Mouse (Mus musculus) intestine, embryonic 15.5 days (tissue): Measurements from ENCODE around the gene Crybb1. TPM values are rescaled to one million over a fixed set of nuclear protein-coding genes. Genes with fewer than 3 reads are reported as not detected.
A peak's percentile ranks its signal among the peaks of the same experiment; 100 is the strongest.

ENCODE experiments used
- ATAC-seq: fragments of 200-750 bp; cut with Nextera tagmentation; 2 replicates; pipeline ENCODE4 v1.8.0; 2017; ENCODE audit warnings: moderate TSS enrichment, moderate library complexity
- H3K27ac ChIP-seq: fragments of 300-500 bp; sonication (generic); 2 replicates; pipeline ENCODE4 v1.5.1; 2015; ENCODE audit warnings: mild to moderate bottlenecking, inconsistent platforms
- H3K27me3 ChIP-seq: fragments of 300-500 bp; sonication (generic); replicated peaks from 2 replicates; pipeline ENCODE4 v1.6.1; 2015; ENCODE audit warnings: inconsistent platforms
- H3K36me3 ChIP-seq: fragments of 300-500 bp; sonication (generic); 2 replicates; pipeline ENCODE4 v1.6.1; 2015; ENCODE audit warnings: inconsistent platforms
- H3K4me1 ChIP-seq: fragments of 300-500 bp; sonication (generic); replicated peaks from 2 replicates; pipeline ENCODE4 v1.6.1; 2015; ENCODE audit warnings: inconsistent platforms
- H3K4me2 ChIP-seq: fragments of 300-500 bp; sonication (generic); replicated peaks from 2 replicates; pipeline ENCODE4 v1.6.1; 2015; ENCODE audit warnings: mild to moderate bottlenecking, inconsistent platforms
- H3K4me3 ChIP-seq: fragments of 300-500 bp; sonication (generic); replicated peaks from 2 replicates; pipeline ENCODE4 v1.5.1; 2015; ENCODE audit warnings: inconsistent platforms
- H3K9ac ChIP-seq: fragments of 300-500 bp; sonication (generic); 2 replicates; pipeline ENCODE4 v1.6.1; 2015; ENCODE audit warnings: inconsistent platforms
- H3K9me3 ChIP-seq: fragments of 300-500 bp; sonication (generic); 2 replicates; pipeline ENCODE4 v1.6.1; 2016; ENCODE audit warnings: inconsistent platforms
- WGBS: fragments of 180-500 bp; shearing (Covaris S2); methylation state at CpG from one replicate; pipeline ENCODE4 v1.1.7; 2015; 5-methylcytosine and 5-hydroxymethylcytosine counted together
- polyA plus RNA-seq: library from polyadenylated mRNA; unstranded; fragments of >200 nt; fragmentation: Nextera tagmentation; extraction: Ambion mirVana; gene quantifications from 2 replicates; pipeline ENCODE4 v1.2.1, GENCODE M21; 2015

Crybb1 gene
- polyA plus RNA-seq, 1 experiment from 2014 or later: 1.9 TPM

DNA sequence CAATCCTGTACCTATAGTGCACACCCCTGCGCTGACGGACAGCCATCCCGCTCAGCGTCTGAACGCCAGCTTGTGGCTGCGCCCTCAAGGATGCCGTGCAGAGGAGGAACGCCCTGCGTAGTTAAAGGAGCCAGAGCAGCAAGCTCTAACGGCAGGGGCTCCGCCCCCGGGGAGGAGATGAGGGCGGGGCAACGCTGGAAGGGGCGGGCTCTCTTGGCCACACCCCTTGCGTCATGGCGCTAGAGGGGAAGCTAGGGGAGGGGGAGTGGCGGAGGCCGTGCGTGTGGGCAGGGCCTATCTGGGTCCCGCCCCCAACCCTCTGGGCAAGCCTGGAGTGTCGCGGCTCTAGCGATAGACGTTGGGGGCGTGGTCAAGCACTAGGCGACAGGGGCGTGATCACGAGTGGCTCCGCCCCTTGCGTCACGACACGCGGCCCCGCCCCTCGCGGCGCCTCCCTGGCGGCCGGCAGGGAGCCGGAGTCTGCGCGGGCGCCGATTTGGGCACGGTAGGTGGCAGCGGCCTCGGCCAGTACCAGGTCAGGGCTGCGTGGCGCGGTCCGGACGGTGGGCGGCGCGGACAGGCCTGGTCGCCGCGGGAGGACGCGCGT, 20.8 kb downstream of the Crybb1 start, which contains the start of gene Tpst2:
Gene Tpst2, plus strand, starts transcription at position 425 of the 607 bp plus-strand sequence.
- Histone ChIP-seq H3K27me3 (0 out of 2 replicates have a peak, but pooled peaks cover 2% of the 10 kb centered on the region), H3K27ac (peak within 1 kb of the TSS; percentile 73), H3K4me2 (peak within 1 kb of the TSS; percentile 84), H3K4me1 (peaks cover 22% of the 10 kb centered on the region), H3K9ac (peak within 1 kb of the TSS; percentile 81), H3K9me3 (no peaks in the 10 kb centered on the region), H3K4me3 (peak within 1 kb of the TSS; percentile 78), H3K36me3 (no peaks in the 10 kb centered on the region)
- ATAC-seq: peak; percentile 96
- under 1% methylated on average over 61 of the region's 62 CpGs for WGBS

GRCm38 (mm10) chr5:112276907-112277348, 21.3 kb downstream of the Crybb1 start:
- H3K27ac ChIP-seq: peak overlapping the region; percentile 62
- peak overlapping the region; percentile 81 for H3K9ac ChIP-seq
- no peaks in the 10 kb centered on the region for H3K9me3 ChIP-seq
- H3K27me3 ChIP-seq: 0 out of 2 replicates have a peak, but pooled peaks cover 2% of the 10 kb centered on the region
- 1% methylated on average over 24 of the region's 24 CpGs for WGBS
- peak overlapping the region; percentile 76 for H3K4me2 ChIP-seq
- H3K4me3 ChIP-seq: peak overlapping the region; percentile 78
- ATAC-seq: no peak; the same call in 1 of the 2 replicates
- peaks cover 22% of the 10 kb centered on the region for H3K4me1 ChIP-seq
- H3K36me3 ChIP-seq: no peaks in the 10 kb centered on the region

GRCm38 (mm10) chr5:112277906-112278470, 22.4 kb downstream of the Crybb1 start:
- H3K4me2 ChIP-seq: peak overlapping the region; percentile 76
- H3K9me3 ChIP-seq: no peaks in the 10 kb centered on the region
- ATAC-seq: no peak
- WGBS: 76% methylated on average over 11 of the region's 11 CpGs
- H3K4me1 ChIP-seq: peaks cover 27% of the 10 kb centered on the region
- H3K4me3 ChIP-seq: peak overlapping the region; percentile 78; the same call in 1 of the 2 replicates
- H3K27ac ChIP-seq: no peak overlapping the region
- no peaks in the 10 kb centered on the region for H3K36me3 ChIP-seq
- H3K27me3 ChIP-seq: 0 out of 2 replicates have a peak, but pooled peaks cover 2% of the 10 kb centered on the region
- H3K9ac ChIP-seq: no peak overlapping the region

GRCm38 (mm10) chr5:112279181-112280021, 23.8 kb downstream of the Crybb1 start:
- ATAC-seq: no peak
- H3K27ac ChIP-seq: no peak overlapping the region
- no peak overlapping the region for H3K4me3 ChIP-seq
- H3K4me1 ChIP-seq: peaks cover 27% of the 10 kb centered on the region
- peak overlapping the region; percentile 11 for H3K4me2 ChIP-seq
- 79% methylated on average over 17 of the region's 17 CpGs for WGBS
- H3K36me3 ChIP-seq: no peaks in the 10 kb centered on the region
- no peaks in the 10 kb centered on the region for H3K9me3 ChIP-seq
- peak overlapping the region; percentile 17; the same call in 1 of the 2 replicates for H3K9ac ChIP-seq
- 0 out of 2 replicates have a peak, but pooled peaks cover 2% of the 10 kb centered on the region for H3K27me3 ChIP-seq

GRCm38 (mm10) chr5:112280151-112280550, 24.5 kb downstream of the Crybb1 start:
- peak overlapping the region; percentile 11; the same call in 1 of the 2 replicates for H3K4me2 ChIP-seq
- no peaks in the 10 kb centered on the region for H3K36me3 ChIP-seq
- 86% methylated on average over 7 of the region's 7 CpGs for WGBS
- peak overlapping the region; percentile 13; the same call in 1 of the 2 replicates for H3K27ac ChIP-seq
- H3K27me3 ChIP-seq: no peaks in the 10 kb centered on the region
- H3K9me3 ChIP-seq: no peaks in the 10 kb centered on the region
- ATAC-seq: no peak
- H3K4me3 ChIP-seq: no peak overlapping the region
- no peak overlapping the region for H3K9ac ChIP-seq
- peaks cover 30% of the 10 kb centered on the region for H3K4me1 ChIP-seq

- no peak for ATAC-seq
- Histone ChIP-seq H3K4me3 (no peak overlapping the region), H3K4me2 (no peak overlapping the region), H3K9ac (no peak overlapping the region), H3K4me1 (peaks cover 30% of the 10 kb centered on the region), H3K9me3 (no peaks in the 10 kb centered on the region), H3K27ac (no peak overlapping the region; the same call in 1 of the 2 replicates), H3K36me3 (no peaks in the 10 kb centered on the region), H3K27me3 (no peaks in the 10 kb centered on the region)
- WGBS: 59% methylated on average over 15 of the region's 15 CpGs
Observed at GRCm38 (mm10) chr5:112280863-112281660, 25.4 kb downstream of the Crybb1 start.

- H3K9ac ChIP-seq: no peak overlapping the region
- ATAC-seq: no peak
- no peak overlapping the region for H3K4me3 ChIP-seq
- no peaks in the 10 kb centered on the region for H3K36me3 ChIP-seq
- H3K27me3 ChIP-seq: no peaks in the 10 kb centered on the region
- no peaks in the 10 kb centered on the region for H3K9me3 ChIP-seq
- H3K4me1 ChIP-seq: peaks cover 32% of the 10 kb centered on the region
- no peak overlapping the region for H3K27ac ChIP-seq
- 82% methylated on average over 4 of the region's 4 CpGs for WGBS
- no peak overlapping the region for H3K4me2 ChIP-seq
Observed at GRCm38 (mm10) chr5:112281676-112282075, 26.1 kb downstream of the Crybb1 start.

- Histone ChIP-seq H3K4me2 (no peak overlapping the region), H3K36me3 (no peaks in the 10 kb centered on the region), H3K4me1 (peaks cover 37% of the 10 kb centered on the region), H3K4me3 (no peak overlapping the region), H3K9ac (no peak overlapping the region), H3K27ac (peak overlapping the region; percentile 24; the same call in 1 of the 2 replicates), H3K9me3 (no peaks in the 10 kb centered on the region), H3K27me3 (no peaks in the 10 kb centered on the region)
- WGBS: 57% methylated on average over 6 of the region's 6 CpGs
- ATAC-seq: no peak
Observed at GRCm38 (mm10) chr5:112282123-112282779, 26.6 kb downstream of the Crybb1 start.

DNA sequence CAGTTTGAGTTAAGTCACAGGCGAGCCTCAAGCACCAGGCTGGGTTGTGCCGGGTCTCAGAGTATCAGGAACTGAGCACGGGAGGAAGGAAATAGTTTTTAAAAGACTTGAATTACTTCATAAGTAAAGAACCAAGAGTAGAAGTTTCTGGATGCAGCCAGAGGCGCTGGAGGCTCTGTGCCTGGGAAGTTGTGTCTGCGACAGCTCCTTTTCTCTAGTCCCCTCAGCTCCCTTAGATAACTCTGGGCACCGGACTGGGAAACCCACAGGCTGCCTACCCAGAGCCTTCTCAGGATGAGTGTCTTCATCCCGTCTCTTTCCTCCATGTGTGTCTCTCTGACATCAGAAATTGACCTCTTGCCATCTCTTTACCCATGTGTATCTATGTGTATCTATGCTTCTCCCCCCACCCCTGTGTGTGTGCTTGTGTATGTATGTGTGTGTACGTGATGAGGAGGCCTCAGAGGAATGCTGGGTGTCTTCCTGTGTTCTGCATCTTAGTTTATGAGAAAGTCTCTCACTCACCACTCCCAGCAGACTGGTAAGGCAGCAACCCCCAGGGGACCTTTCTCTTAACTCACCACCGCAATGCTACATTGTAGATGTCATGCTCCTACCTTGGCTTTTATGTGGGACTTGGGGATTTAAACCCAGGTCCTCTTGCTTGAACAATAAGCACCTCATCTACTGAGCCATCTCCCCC, 27.3 kb downstream of the Crybb1 start:
- H3K9me3 ChIP-seq: no peaks in the 10 kb centered on the region
- no peaks in the 10 kb centered on the region for H3K27me3 ChIP-seq
- no peak overlapping the region for H3K9ac ChIP-seq
- peak overlapping the region; percentile 44; the same call in 1 of the 2 replicates for H3K27ac ChIP-seq
- H3K4me3 ChIP-seq: no peak overlapping the region
- peaks cover 44% of the 10 kb centered on the region for H3K4me1 ChIP-seq
- 65% methylated on average over 9 of the region's 9 CpGs for WGBS
- H3K36me3 ChIP-seq: no peaks in the 10 kb centered on the region
- no peak overlapping the region for H3K4me2 ChIP-seq
- ATAC-seq: no peak

DNA sequence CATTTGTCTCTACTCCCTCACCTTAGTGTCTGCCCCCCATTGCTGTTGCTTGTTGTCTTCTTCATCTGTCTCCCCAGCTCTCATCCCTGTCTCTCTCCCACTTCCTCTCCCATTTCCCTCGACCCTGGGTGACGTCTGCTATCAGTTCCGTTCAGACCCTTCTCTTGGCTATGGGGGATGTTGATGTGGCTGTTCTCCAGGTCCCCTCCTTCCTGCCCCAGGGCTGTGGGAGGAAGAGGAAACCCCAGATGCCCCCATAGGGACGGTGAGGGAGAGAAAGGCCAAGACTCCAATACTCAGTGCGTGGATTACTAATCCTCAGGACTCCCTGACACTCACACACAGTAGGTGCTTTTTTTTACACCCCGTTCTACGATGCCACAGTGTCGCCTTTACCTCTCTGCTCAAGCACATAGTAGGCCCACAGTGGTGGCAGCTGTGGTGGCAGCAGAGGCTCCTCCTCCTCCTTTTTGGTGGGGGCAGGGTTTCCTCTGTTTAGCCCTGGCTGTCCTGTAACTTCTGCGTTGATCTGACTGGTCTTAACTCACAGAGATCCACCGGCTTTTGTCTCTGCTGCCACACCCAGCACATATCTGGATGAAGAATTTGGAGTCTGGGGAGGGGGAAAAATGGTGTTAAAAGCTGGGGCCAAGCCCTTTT, 28.1 kb downstream of the Crybb1 start:
- Histone ChIP-seq H3K4me2 (no peak overlapping the region), H3K36me3 (no peaks in the 10 kb centered on the region), H3K27me3 (no peaks in the 10 kb centered on the region), H3K9me3 (no peaks in the 10 kb centered on the region), H3K9ac (no peak overlapping the region), H3K27ac (no peak overlapping the region; the same call in 1 of the 2 replicates), H3K4me3 (no peak overlapping the region), H3K4me1 (peaks cover 46% of the 10 kb centered on the region)
- 60% methylated on average over 10 of the region's 10 CpGs for WGBS
- no peak for ATAC-seq
